36 mouse cellular contexts compared by ENCODE assay signal in genomic region chr2:76817796-76818195, GRCm38 (mm10).
DNase-seq lines count a peak whose midpoint lies in the region; ATAC-seq and TF ChIP-seq lines count a peak whose summit lies in the region.
"Had no signal": no experiment of that assay in that cellular context is flagged by ENCODE, and none has a peak within 500 bp of the region (broad histone marks: within the 10 kb centered on the region; RNA-seq: fewer than 3 reads in every experiment).

No protein-coding gene starts in this region.

- no peaks in the 10 kb centered on the region for H3K36me3 ChIP-seq in hindbrain, embryonic 12.5 days
- H3K36me3 ChIP-seq in hindbrain, embryonic 16.5 days (ENCODE audit: control insufficient read depth, insufficient read depth, low read length) = no peaks in the 10 kb centered on the region
- H3K36me3 ChIP-seq in hindbrain, postnatal 0 days (ENCODE audit: insufficient read depth, low read length) = no peaks in the 10 kb centered on the region
- H3K36me3 ChIP-seq: embryonic facial prominence, embryonic 12.5 days; forebrain, embryonic 12.5 days; G1E; limb, embryonic 10.5 days; limb, embryonic 15.5 days; neural tube, embryonic 13.5 days had no signal

- intact Hi-C loops in gastrocnemius, adult 2 months (cut with DNase I) = no loop called here

- H3K9ac ChIP-seq in hindbrain, embryonic 12.5 days = no peak overlapping the region
- H3K9ac ChIP-seq in hindbrain, embryonic 16.5 days (ENCODE audit: low read depth, low read length) = no peak overlapping the region
- no peak overlapping the region for H3K9ac ChIP-seq in hindbrain, postnatal 0 days (replicated peaks; ENCODE audit: low read length)
- H3K9ac ChIP-seq: embryonic facial prominence, embryonic 12.5 days; forebrain, embryonic 12.5 days; limb, embryonic 15.5 days; liver, embryonic 14.5 days; neural tube, embryonic 13.5 days had no signal

- WGBS in hindbrain, embryonic 12.5 days = 21% methylated on average over 2 of the region's 2 CpGs
- WGBS in hindbrain, embryonic 16.5 days = 8% methylated on average over 2 of the region's 2 CpGs
- WGBS in hindbrain, postnatal 0 days = 13% methylated on average over 2 of the region's 2 CpGs

- H3K4me1 ChIP-seq in hindbrain, embryonic 12.5 days = no peaks in the 10 kb centered on the region
- no peaks in the 10 kb centered on the region for H3K4me1 ChIP-seq in hindbrain, embryonic 16.5 days (ENCODE audit: control insufficient read depth, insufficient read depth, low read depth, low read length)
- H3K4me1 ChIP-seq in hindbrain, postnatal 0 days (ENCODE audit: insufficient read depth, low read length) = no peaks in the 10 kb centered on the region
- H3K4me1 ChIP-seq: embryonic facial prominence, embryonic 12.5 days; forebrain, embryonic 12.5 days; limb, embryonic 10.5 days; limb, embryonic 15.5 days; neural tube, embryonic 13.5 days had no signal

- H3K27me3 ChIP-seq in hindbrain, embryonic 12.5 days = no peaks in the 10 kb centered on the region
- H3K27me3 ChIP-seq in hindbrain, embryonic 16.5 days (replicated peaks; ENCODE audit: control insufficient read depth, insufficient read depth, low read length) = no peaks in the 10 kb centered on the region
- H3K27me3 ChIP-seq in hindbrain, postnatal 0 days (ENCODE audit: insufficient read depth, low read length) = no peaks in the 10 kb centered on the region
- H3K27me3 ChIP-seq: CH12.LX; embryonic facial prominence, embryonic 12.5 days; forebrain, embryonic 12.5 days; limb, embryonic 15.5 days; neural tube, embryonic 13.5 days had no signal

- no peaks in the 10 kb centered on the region for H3K9me3 ChIP-seq in hindbrain, embryonic 12.5 days (replicated peaks)
- H3K9me3 ChIP-seq in hindbrain, embryonic 16.5 days (ENCODE audit: control insufficient read depth, low read length) = no peaks in the 10 kb centered on the region
- H3K9me3 ChIP-seq in hindbrain, postnatal 0 days (ENCODE audit: low read length) = no peaks in the 10 kb centered on the region
- H3K9me3 ChIP-seq: embryonic facial prominence, embryonic 12.5 days; forebrain, embryonic 12.5 days; limb, embryonic 10.5 days; limb, embryonic 15.5 days; neural tube, embryonic 13.5 days had no signal

- H3K27ac ChIP-seq in hindbrain, embryonic 12.5 days = no peak overlapping the region
- no peak overlapping the region for H3K27ac ChIP-seq in hindbrain, embryonic 16.5 days (ENCODE audit: low read depth, low read length)
- no peak overlapping the region for H3K27ac ChIP-seq in hindbrain, postnatal 0 days
- H3K27ac ChIP-seq in gastrocnemius, adult 2 months = no peak overlapping the region
- H3K27ac ChIP-seq: embryonic facial prominence, embryonic 12.5 days; forebrain, embryonic 12.5 days; limb, embryonic 10.5 days; limb, embryonic 15.5 days; liver, embryonic 14.5 days; macrophage; neural tube, embryonic 13.5 days had no signal

- peak; percentile 58; the same call in 1 of the 2 replicates for ATAC-seq in hindbrain, embryonic 12.5 days (ENCODE audit: low FRiP score)
- ATAC-seq in hindbrain, embryonic 16.5 days = no peak
- no peak for ATAC-seq in hindbrain, postnatal 0 days
- ATAC-seq: activated CD4-positive, CD25-positive, alpha-beta regulatory T cell, adult 4 months; inflammation-experienced regulatory T-cells, adult 6 months had no signal

- H3K4me3 ChIP-seq in hindbrain, embryonic 12.5 days = no peak overlapping the region
- H3K4me3 ChIP-seq in hindbrain, embryonic 16.5 days (ENCODE audit: low read length) = no peak overlapping the region
- no peak overlapping the region for H3K4me3 ChIP-seq in hindbrain, postnatal 0 days (ENCODE audit: low read length)
- no peak overlapping the region for H3K4me3 ChIP-seq in gastrocnemius, adult 2 months
- H3K4me3 ChIP-seq: embryonic facial prominence, embryonic 12.5 days; forebrain, embryonic 12.5 days; limb, embryonic 10.5 days; limb, embryonic 15.5 days; neural tube, embryonic 13.5 days had no signal

- TF ChIP-seq CTCF in hindbrain, postnatal 0 days (IDR thresholded peaks at IDR 0.05; ENCODE audit: low read depth) = no peak
- TF ChIP-seq CTCF in gastrocnemius, adult 2 months (IDR thresholded peaks at IDR 0.05) = no peak

- H3K4me2 ChIP-seq in hindbrain, embryonic 12.5 days (replicated peaks) = no peak overlapping the region
- no peak overlapping the region for H3K4me2 ChIP-seq in hindbrain, embryonic 16.5 days (ENCODE audit: low read length)
- H3K4me2 ChIP-seq in hindbrain, postnatal 0 days (ENCODE audit: low read depth, low read length) = no peak overlapping the region
- H3K4me2 ChIP-seq: embryonic facial prominence, embryonic 12.5 days; forebrain, embryonic 12.5 days; heart, embryonic 11.5 days; limb, embryonic 15.5 days; neural tube, embryonic 13.5 days had no signal

- peak; percentile 6 for DNase-seq in embryo, embryonic 10.5 days (ENCODE audit: low spot score)
- DNase-seq in embryo, embryonic 11 days = no peak
- DNase-seq in ES-CJ7 (ENCODE audit: low read depth, low spot score) (peak; percentile 63), MN1 (ENCODE audit: low spot score) (no peak)
- DNase-seq in hindbrain, postnatal 0 days (ENCODE audit: low spot score) = peak; percentile 38
- no peak for DNase-seq in gastrocnemius, adult 2 months
- DNase-seq: adrenal gland, adult 2 months; adrenal gland, postnatal 36 days; cerebellum, adult 2 months; cerebellum, postnatal 14 days; gastrocnemius, postnatal 25 days; heart, adult 11 months; heart, postnatal 4 days; kidney, adult 11 months; kidney, postnatal 14 days; layer of hippocampus, adult 9-11 months; lung, adult 2 months; lung, postnatal 10 days; midbrain, embryonic 14.5 days; right cerebral cortex, postnatal 4 days; thymus, adult 2 months; thymus, postnatal 36 days had no signal

Comparison
In these comparisons a context has a peak if more than half of its experiments do, and no peak if none do; other contexts are left out.
1. DNase-seq: peak in embryo, embryonic 10.5 days (single experiment), ES-CJ7 (single experiment) and hindbrain, postnatal 0 days (single experiment); none in embryo, embryonic 11 days (single experiment), gastrocnemius, adult 2 months (single experiment) and MN1 (single experiment).